Mouse (Mus musculus) lung, adult 2 months (tissue): ENCODE data around the gene Ly9.

Source experiments
- CTCF ChIP-seq: fragments of 200-500 bp; IDR thresholded peaks from 2 replicates; pipeline ENCODE4 v1.5.1; 2011; ENCODE audit warnings: mild to moderate bottlenecking, low read length, control low read depth; ENCODE audit not compliant: insufficient read depth
- POLR2A ChIP-seq: fragments of 200-500 bp; IDR thresholded peaks from 2 replicates; pipeline ENCODE4 v1.6.1; 2011; ENCODE audit warnings: low read depth, mild to moderate bottlenecking, control low read depth, low read length, borderline replicate concordance; ENCODE audit errors: extremely low read depth

DNA sequence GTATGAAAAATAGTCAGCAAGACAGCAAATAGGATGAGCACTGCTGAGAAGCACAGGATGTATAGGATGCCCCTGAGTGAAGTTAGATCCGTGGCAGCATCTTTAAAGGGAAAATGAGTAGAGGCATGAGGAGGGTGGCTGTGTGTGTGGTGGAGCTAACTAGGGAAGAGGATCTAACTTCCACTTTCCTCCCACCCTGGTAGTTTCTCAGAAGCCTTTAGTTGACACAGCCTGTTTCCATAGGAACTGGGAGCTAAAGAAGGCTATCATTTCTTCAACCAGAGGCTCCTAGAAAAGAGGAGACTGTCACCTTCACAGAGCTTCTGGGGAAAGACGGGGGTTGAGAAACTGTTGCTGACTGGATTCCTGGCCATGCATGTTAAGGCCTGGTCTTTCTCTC is 31.5 kb upstream of the Ly9 start:
- TF ChIP-seq POLR2A (no peak), CTCF (no peak)
